Mouse (Mus musculus) midbrain, embryonic 13.5 days (tissue): ENCODE measurements around the gene Pusl1. TPM values are rescaled to one million over a fixed set of nuclear protein-coding genes. Genes with fewer than 3 reads are reported as not detected.
A peak's percentile ranks its signal among the peaks of the same experiment; 100 is the strongest.

Experiments used
- ATAC-seq: fragments of 200-750 bp; cut with Nextera tagmentation; 2 replicates; pipeline ENCODE4 v1.8.0; 2017; ENCODE audit warnings: mild to moderate bottlenecking, moderate TSS enrichment, moderate library complexity
- H3K27ac ChIP-seq: fragments of 300-500 bp; sonication (generic); 2 replicates; pipeline ENCODE4 v1.5.1; 2015; ENCODE audit warnings: inconsistent platforms, mild to moderate bottlenecking, moderate library complexity
- H3K27me3 ChIP-seq: fragments of 300-500 bp; sonication (generic); 2 replicates; pipeline ENCODE4 v1.6.1; 2015; ENCODE audit warnings: mild to moderate bottlenecking, inconsistent platforms
- H3K36me3 ChIP-seq: fragments of 300-500 bp; sonication (generic); 2 replicates; pipeline ENCODE4 v1.6.1; 2015; ENCODE audit warnings: mild to moderate bottlenecking, inconsistent platforms
- H3K4me1 ChIP-seq: fragments of 300-500 bp; sonication (generic); replicated peaks from 2 replicates; pipeline ENCODE4 v1.6.1; 2015; ENCODE audit warnings: inconsistent platforms
- H3K4me2 ChIP-seq: fragments of 300-500 bp; sonication (generic); replicated peaks from 2 replicates; pipeline ENCODE4 v1.6.1; 2015; ENCODE audit warnings: moderate library complexity, mild to moderate bottlenecking, inconsistent platforms
- H3K4me3 ChIP-seq: fragments of 300-500 bp; sonication (generic); replicated peaks from 2 replicates; pipeline ENCODE4 v1.5.1; 2015; ENCODE audit warnings: mild to moderate bottlenecking, inconsistent platforms
- H3K9ac ChIP-seq: fragments of 300-500 bp; sonication (generic); replicated peaks from 2 replicates; pipeline ENCODE4 v1.6.1; 2015; ENCODE audit warnings: mild to moderate bottlenecking, inconsistent platforms
- H3K9me3 ChIP-seq: fragments of 300-500 bp; sonication (generic); 2 replicates; pipeline ENCODE4 v1.6.1; 2016; ENCODE audit warnings: mild to moderate bottlenecking, inconsistent platforms
- WGBS: fragments of 180-500 bp; shearing (Covaris S2); methylation state at CpG from one replicate; pipeline ENCODE4 v1.1.7; 2015; 5-methylcytosine and 5-hydroxymethylcytosine counted together
- polyA plus RNA-seq: library from polyadenylated mRNA; unstranded; fragments of >200 nt; fragmentation: Nextera tagmentation; extraction: Ambion mirVana; gene quantifications from 2 replicates; pipeline ENCODE4 v1.2.1, GENCODE M21; 2015

Gene Pusl1
- polyA plus RNA-seq, 1 experiment from 2014 or later: 52.6 TPM

- Histone ChIP-seq H3K27ac (no peak overlapping the region), H3K9me3 (no peaks in the 10 kb centered on the region), H3K36me3 (peaks cover 56% of the 10 kb centered on the region), H3K27me3 (no peaks in the 10 kb centered on the region), H3K4me3 (no peak overlapping the region), H3K4me1 (no peaks in the 10 kb centered on the region), H3K4me2 (no peak overlapping the region), H3K9ac (no peak overlapping the region)
- ATAC-seq: no peak
- WGBS: 85% methylated on average over 3 of the region's 3 CpGs
Measured at GRCm38 (mm10) chr4:155883587-155883986, 8.0 kb downstream of the Pusl1 start.

GRCm38 (mm10) chr4:155871404-155871803, 20.2 kb downstream of the Pusl1 start:
- Histone ChIP-seq H3K4me3 (peak overlapping the region; percentile 2; the same call in 1 of the 2 replicates), H3K27me3 (no peaks in the 10 kb centered on the region), H3K9me3 (no peaks in the 10 kb centered on the region), H3K9ac (no peak overlapping the region), H3K27ac (no peak overlapping the region), H3K4me2 (no peak overlapping the region), H3K4me1 (peaks cover 33% of the 10 kb centered on the region), H3K36me3 (peaks cover 46% of the 10 kb centered on the region)
- WGBS: 94% methylated on average over 7 of the region's 7 CpGs
- ATAC-seq: no peak

- Histone ChIP-seq H3K27ac (peak within 1 kb of the TSS; percentile 63), H3K9ac (peak within 1 kb of the TSS; percentile 84), H3K4me3 (peak within 1 kb of the TSS; percentile 69), H3K27me3 (no peaks in the 10 kb centered on the region), H3K4me1 (peaks cover 33% of the 10 kb centered on the region), H3K36me3 (peaks cover 49% of the 10 kb centered on the region), H3K9me3 (no peaks in the 10 kb centered on the region), H3K4me2 (peak within 1 kb of the TSS; percentile 97)
- ATAC-seq: peak; percentile 97
- WGBS: under 1% methylated on average over 63 of the region's 63 CpGs
Measured at GRCm38 (mm10) chr4:155869317-155870033, 22.1 kb downstream of the Pusl1 start, which contains the start of the genes Cptp and Ints11. Gene Cptp (minus strand): TSS chr4:155869440. Gene Ints11 (plus strand): TSS chr4:155869546.

GRCm38 (mm10) chr4:155868614-155869298, 22.8 kb downstream of the Pusl1 start:
- peak overlapping the region; percentile 84 for H3K9ac ChIP-seq
- WGBS: 13% methylated on average over 22 of the region's 22 CpGs
- peaks cover 33% of the 10 kb centered on the region for H3K4me1 ChIP-seq
- peak overlapping the region; percentile 69 for H3K4me3 ChIP-seq
- no peaks in the 10 kb centered on the region for H3K9me3 ChIP-seq
- peaks cover 43% of the 10 kb centered on the region for H3K36me3 ChIP-seq
- H3K4me2 ChIP-seq: peak overlapping the region; percentile 97
- peak; percentile 82 for ATAC-seq
- no peak overlapping the region for H3K27ac ChIP-seq
- H3K27me3 ChIP-seq: no peaks in the 10 kb centered on the region

GRCm38 (mm10) chr4:155863001-155863400, 28.6 kb downstream of the Pusl1 start, which contains the start of gene Tas1r3:
Gene Tas1r3 (minus strand): TSS chr4:155863362.
- Histone ChIP-seq H3K36me3 (peaks cover 69% of the 10 kb centered on the region), H3K4me3 (no peak within 1 kb of the TSS), H3K9me3 (no peaks in the 10 kb centered on the region)

GRCm38 (mm10) chr4:155861787-155862186, 29.8 kb downstream of the Pusl1 start:
- Histone ChIP-seq H3K27ac (no peak overlapping the region), H3K4me1 (no peaks in the 10 kb centered on the region), H3K4me2 (no peak overlapping the region), H3K27me3 (no peaks in the 10 kb centered on the region), H3K9ac (no peak overlapping the region), H3K9me3 (no peaks in the 10 kb centered on the region), H3K36me3 (peaks cover 78% of the 10 kb centered on the region), H3K4me3 (no peak overlapping the region)
- WGBS: 89% methylated on average over 7 of the region's 7 CpGs
- no peak for ATAC-seq

More at GRCm38 (mm10) chr4:155863001-155863400, 28.6 kb downstream of the Pusl1 start, which contains the start of gene Tas1r3:
- Histone ChIP-seq H3K4me2 (no peak within 1 kb of the TSS), H3K27ac (no peak within 1 kb of the TSS), H3K9ac (no peak within 1 kb of the TSS), H3K4me1 (peaks cover under 1% of the 10 kb centered on the region), H3K27me3 (no peaks in the 10 kb centered on the region)
- WGBS: 81% methylated on average over 5 of the region's 5 CpGs
- ATAC-seq: no peak

GRCm38 (mm10) chr4:155859318-155859717, 32.3 kb downstream of the Pusl1 start:
- Histone ChIP-seq H3K9me3 (no peaks in the 10 kb centered on the region), H3K36me3 (peaks cover 79% of the 10 kb centered on the region), H3K27me3 (no peaks in the 10 kb centered on the region), H3K27ac (no peak overlapping the region), H3K4me2 (no peak overlapping the region), H3K9ac (no peak overlapping the region), H3K4me3 (no peak overlapping the region), H3K4me1 (no peaks in the 10 kb centered on the region)
- 33% methylated on average over 13 of the region's 13 CpGs for WGBS
- ATAC-seq: no peak

GRCm38 (mm10) chr4:155856881-155857280, 34.7 kb downstream of the Pusl1 start:
- peaks cover 94% of the 10 kb centered on the region for H3K36me3 ChIP-seq
- no peak for ATAC-seq

GRCm38 (mm10) chr4:155856071-155856470, 35.5 kb downstream of the Pusl1 start:
- H3K4me3 ChIP-seq: no peak overlapping the region
- H3K4me2 ChIP-seq: no peak overlapping the region
- H3K36me3 ChIP-seq: peaks cover 90% of the 10 kb centered on the region
- H3K9me3 ChIP-seq: no peaks in the 10 kb centered on the region
- H3K27ac ChIP-seq: no peak overlapping the region
- H3K9ac ChIP-seq: no peak overlapping the region
- no peak for ATAC-seq
- H3K27me3 ChIP-seq: no peaks in the 10 kb centered on the region
- 92% methylated on average over 12 of the region's 12 CpGs for WGBS
- H3K4me1 ChIP-seq: peaks cover 6% of the 10 kb centered on the region; the same call in 1 of the 2 replicates

More at GRCm38 (mm10) chr4:155856881-155857280, 34.7 kb downstream of the Pusl1 start:
- Histone ChIP-seq H3K9ac (no peak overlapping the region), H3K4me3 (no peak overlapping the region), H3K27me3 (no peaks in the 10 kb centered on the region), H3K9me3 (no peaks in the 10 kb centered on the region), H3K27ac (no peak overlapping the region), H3K4me2 (no peak overlapping the region), H3K4me1 (0 out of 2 replicates have a peak, but pooled peaks cover under 1% of the 10 kb centered on the region)
- 88% methylated on average over 3 of the region's 3 CpGs for WGBS

- Histone ChIP-seq H3K9ac (no peak overlapping the region), H3K9me3 (no peaks in the 10 kb centered on the region), H3K27me3 (no peaks in the 10 kb centered on the region), H3K4me1 (peaks cover 15% of the 10 kb centered on the region; the same call in 1 of the 2 replicates), H3K36me3 (peaks cover 79% of the 10 kb centered on the region), H3K4me2 (no peak overlapping the region), H3K27ac (no peak overlapping the region), H3K4me3 (no peak overlapping the region)
- 96% methylated on average over 12 of the region's 12 CpGs for WGBS
- no peak for ATAC-seq
Measured at GRCm38 (mm10) chr4:155854991-155855390, 36.6 kb downstream of the Pusl1 start.

- WGBS: 89% methylated on average over 9 of the region's 9 CpGs
- H3K36me3 ChIP-seq: peaks cover 63% of the 10 kb centered on the region
- H3K9ac ChIP-seq: no peak overlapping the region
Measured at GRCm38 (mm10) chr4:155853421-155853820, 38.2 kb downstream of the Pusl1 start.

GRCm38 (mm10) chr4:155851951-155852411, 39.6 kb downstream of the Pusl1 start:
- 84% methylated on average over 2 of the region's 2 CpGs for WGBS
- H3K27ac ChIP-seq: no peak overlapping the region
- no peak overlapping the region for H3K9ac ChIP-seq
- no peak for ATAC-seq
- H3K27me3 ChIP-seq: no peaks in the 10 kb centered on the region
- H3K4me1 ChIP-seq: peaks cover 38% of the 10 kb centered on the region
- H3K4me3 ChIP-seq: no peak overlapping the region
- peaks cover 49% of the 10 kb centered on the region for H3K36me3 ChIP-seq
- H3K9me3 ChIP-seq: no peaks in the 10 kb centered on the region
- no peak overlapping the region for H3K4me2 ChIP-seq

More at GRCm38 (mm10) chr4:155853421-155853820, 38.2 kb downstream of the Pusl1 start:
- Histone ChIP-seq H3K4me3 (no peak overlapping the region), H3K9me3 (no peaks in the 10 kb centered on the region), H3K27ac (no peak overlapping the region), H3K27me3 (no peaks in the 10 kb centered on the region), H3K4me2 (no peak overlapping the region), H3K4me1 (peaks cover 31% of the 10 kb centered on the region)
- no peak for ATAC-seq
